Mouse (Mus musculus) bone marrow, adult 2 months (tissue): ENCODE data around the gene Tm7sf2.

Source experiments
- CTCF ChIP-seq: fragments of 200-500 bp; IDR thresholded peaks from 2 replicates; pipeline ENCODE4 v1.5.1; 2011; ENCODE audit warnings: low read length, control low read depth; ENCODE audit not compliant: control insufficient read depth, insufficient read depth
- POLR2A ChIP-seq: fragments of 200-500 bp; IDR thresholded peaks from 2 replicates; pipeline ENCODE4 v1.6.1; 2011; ENCODE audit warnings: low read depth, mild to moderate bottlenecking, control low read depth, low read length, borderline replicate concordance; ENCODE audit not compliant: control insufficient read depth

GRCm38 (mm10) chr19:6061641-6062302 is 6.4 kb downstream of the Tm7sf2 start:
- TF ChIP-seq CTCF (no peak), POLR2A (peak; percentile 54; the same call in 1 of the 2 replicates)
